ENCODE assay signal across 9 mouse cellular contexts in the genomic region with DNA sequence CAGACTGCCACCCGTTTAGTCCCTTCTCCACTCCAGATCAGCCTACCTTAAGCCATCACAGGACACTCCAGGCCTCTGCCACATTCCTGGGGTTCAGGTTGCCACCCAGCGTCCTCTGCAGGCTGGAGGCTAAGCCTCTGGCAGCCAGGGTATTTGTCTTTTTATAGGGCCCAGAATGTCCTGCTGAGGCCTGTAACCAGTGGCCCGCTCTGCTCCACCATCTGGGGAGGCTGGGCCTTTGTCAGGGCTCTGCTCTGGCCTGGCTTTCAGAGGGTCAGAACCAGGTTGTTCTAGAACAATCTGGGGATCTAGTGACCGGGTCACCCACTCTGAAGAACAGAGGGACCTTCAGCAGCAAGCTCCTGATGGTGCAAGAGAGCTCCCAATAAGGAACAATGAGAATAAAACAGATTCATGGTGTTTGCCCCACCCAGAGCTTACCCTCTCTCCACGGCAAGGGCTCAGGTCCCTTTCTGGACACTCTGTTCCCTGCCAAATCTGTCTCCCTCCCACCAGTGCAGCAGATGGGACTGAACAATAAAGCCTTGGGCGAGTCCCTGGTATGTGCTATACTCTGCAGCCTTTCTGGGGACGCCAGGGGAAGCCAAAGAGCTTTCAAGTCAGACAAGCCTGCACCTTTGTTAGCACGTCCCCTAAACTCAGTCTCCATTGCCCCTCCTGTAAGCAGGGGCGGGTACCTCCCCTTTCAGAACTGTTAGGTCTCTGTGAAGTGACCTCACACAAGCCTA. TPM values are rescaled to one million over a fixed set of nuclear protein-coding genes. Genes with fewer than 3 reads are reported as not detected.
DNase-seq lines count a peak whose midpoint lies in the region; ATAC-seq and TF ChIP-seq lines count a peak whose summit lies in the region.
"Had no signal": no experiment of that assay in that cellular context is flagged by ENCODE, and none has a peak within 500 bp of the region (broad histone marks: within the 10 kb centered on the region; RNA-seq: fewer than 3 reads in every experiment).

No protein-coding gene starts in this region.

- intact Hi-C loops in left cerebral cortex, postnatal 4 days (cut with DNase I): no loop called here

- DNase-seq in forebrain, embryonic 11.5 days (ENCODE audit: low spot score): no peak
- peak; percentile 59 for DNase-seq in T-cell, adult 2 months (ENCODE audit: low spot score)
- peak; percentile 35 for DNase-seq in forebrain, embryonic 14.5 days (ENCODE audit: low spot score)
- peak; percentile 44 for DNase-seq in hindbrain, postnatal 0 days (ENCODE audit: low spot score)
- DNase-seq in left cerebral cortex, postnatal 4 days: peak; percentile 92
- peak; percentile 22 to 47 for DNase-seq in spleen, postnatal 14 days (ENCODE audit: low spot score in 2 of 2)
- no peak for DNase-seq in embryo, embryonic 11 days

- TF ChIP-seq CTCF in hindbrain, postnatal 0 days (IDR thresholded peaks at IDR 0.05; ENCODE audit: low read depth): 0 out of 2 replicates have a peak, but pooled peaks have one; percentile 20

- 40% methylated on average over 9 of the region's 9 CpGs for WGBS in forebrain, embryonic 13.5 days
- WGBS in forebrain, embryonic 11.5 days: 52% methylated on average over 9 of the region's 9 CpGs
- WGBS in forebrain, embryonic 14.5 days: 44% methylated on average over 9 of the region's 9 CpGs
- WGBS in hindbrain, postnatal 0 days: 35% methylated on average over 9 of the region's 9 CpGs

- no peak overlapping the region for H3K9ac ChIP-seq in forebrain, embryonic 13.5 days
- H3K9ac ChIP-seq in forebrain, embryonic 11.5 days (ENCODE audit: low read length): no peak overlapping the region
- H3K9ac ChIP-seq in forebrain, embryonic 14.5 days (ENCODE audit: low read length): no peak overlapping the region
- H3K9ac ChIP-seq in hindbrain, postnatal 0 days (replicated peaks; ENCODE audit: low read length): no peak overlapping the region

- H3K27me3 ChIP-seq in forebrain, embryonic 13.5 days: no peaks in the 10 kb centered on the region
- no peaks in the 10 kb centered on the region for H3K27me3 ChIP-seq in forebrain, embryonic 11.5 days (ENCODE audit: control insufficient read depth, insufficient read depth, low read length)
- H3K27me3 ChIP-seq in forebrain, embryonic 14.5 days (replicated peaks; ENCODE audit: control insufficient read depth, insufficient read depth, low read length): no peaks in the 10 kb centered on the region
- no peaks in the 10 kb centered on the region for H3K27me3 ChIP-seq in hindbrain, postnatal 0 days (ENCODE audit: insufficient read depth, low read length)

- H3K4me1 ChIP-seq in forebrain, embryonic 13.5 days: peaks cover 18% of the 10 kb centered on the region
- H3K4me1 ChIP-seq in forebrain, embryonic 11.5 days (replicated peaks; ENCODE audit: control insufficient read depth, insufficient read depth, low read length): no peaks in the 10 kb centered on the region
- H3K4me1 ChIP-seq in forebrain, embryonic 14.5 days (ENCODE audit: control insufficient read depth, insufficient read depth, low read length): 0 out of 2 replicates have a peak, but pooled peaks cover 1% of the 10 kb centered on the region
- H3K4me1 ChIP-seq in hindbrain, postnatal 0 days (ENCODE audit: insufficient read depth, low read length): no peaks in the 10 kb centered on the region

- peak; percentile 61 for ATAC-seq in forebrain, embryonic 13.5 days
- no peak; the same call in 1 of the 2 replicates for ATAC-seq in forebrain, embryonic 11.5 days (replicated peaks; ENCODE audit: low FRiP score)
- peak; percentile 62; the same call in 1 of the 2 replicates for ATAC-seq in forebrain, embryonic 14.5 days
- ATAC-seq in hindbrain, postnatal 0 days: peak; percentile 50

- H3K4me2 ChIP-seq in forebrain, embryonic 13.5 days: no peak overlapping the region
- H3K4me2 ChIP-seq in forebrain, embryonic 11.5 days (ENCODE audit: low read depth, low read length, severe bottlenecking): no peak overlapping the region
- H3K4me2 ChIP-seq in forebrain, embryonic 14.5 days (ENCODE audit: low read length): no peak overlapping the region
- H3K4me2 ChIP-seq in hindbrain, postnatal 0 days (ENCODE audit: low read depth, low read length): no peak overlapping the region

- H3K36me3 ChIP-seq in forebrain, embryonic 13.5 days (ENCODE audit: poor library complexity, severe bottlenecking): no peaks in the 10 kb centered on the region
- H3K36me3 ChIP-seq in forebrain, embryonic 11.5 days (ENCODE audit: control insufficient read depth, insufficient read depth, low read length): no peaks in the 10 kb centered on the region
- no peaks in the 10 kb centered on the region for H3K36me3 ChIP-seq in forebrain, embryonic 14.5 days (ENCODE audit: control insufficient read depth, insufficient read depth, low read length)
- H3K36me3 ChIP-seq in hindbrain, postnatal 0 days (ENCODE audit: insufficient read depth, low read length): no peaks in the 10 kb centered on the region

- H3K9me3 ChIP-seq in forebrain, embryonic 13.5 days (replicated peaks): no peaks in the 10 kb centered on the region
- no peaks in the 10 kb centered on the region for H3K9me3 ChIP-seq in forebrain, embryonic 11.5 days (ENCODE audit: control insufficient read depth, low read length)
- no peaks in the 10 kb centered on the region for H3K9me3 ChIP-seq in forebrain, embryonic 14.5 days (replicated peaks; ENCODE audit: control insufficient read depth, low read length)
- no peaks in the 10 kb centered on the region for H3K9me3 ChIP-seq in hindbrain, postnatal 0 days (ENCODE audit: low read length)

- no peak overlapping the region for H3K4me3 ChIP-seq in forebrain, embryonic 13.5 days
- no peak overlapping the region for H3K4me3 ChIP-seq in forebrain, embryonic 11.5 days (ENCODE audit: low read depth, low read length)
- H3K4me3 ChIP-seq in forebrain, embryonic 14.5 days (ENCODE audit: low read depth, low read length): no peak overlapping the region
- H3K4me3 ChIP-seq in hindbrain, postnatal 0 days (ENCODE audit: low read length): no peak overlapping the region

- H3K27ac ChIP-seq in forebrain, embryonic 13.5 days: no peak overlapping the region
- H3K27ac ChIP-seq in forebrain, embryonic 11.5 days (ENCODE audit: low read depth, low read length): no peak overlapping the region
- H3K27ac ChIP-seq in forebrain, embryonic 14.5 days (ENCODE audit: low read depth, low read length): no peak overlapping the region
- H3K27ac ChIP-seq in hindbrain, postnatal 0 days: peak overlapping the region; percentile 11; the same call in 1 of the 2 replicates

RNA-seq across cellular contexts. Expression of a gene that starts 8.7 kb away (rescaled TPM):
- polyA plus RNA-seq in forebrain, embryonic 13.5 days (2015; fragmentation: Nextera tagmentation; extraction: Ambion mirVana): 0.31 TPM in 1 of 2 replicates, not detected in the other
- 0.20 and 0.36 TPM in 2 replicates for polyA plus RNA-seq in forebrain, embryonic 11.5 days (2014; fragmentation: Nextera tagmentation; extraction: Ambion mirVana)
- polyA plus RNA-seq in forebrain, embryonic 14.5 days (2014; fragmentation: Nextera tagmentation; extraction: Ambion mirVana): 0.08 and 0.46 TPM in 2 replicates
- total RNA-seq in hindbrain, postnatal 0 days (2014; rRNA removed): 1.9 and 4.1 TPM in 2 replicates
- polyA plus RNA-seq in hindbrain, postnatal 0 days (2015; fragmentation: Nextera tagmentation; extraction: Ambion mirVana): 0.53 and 0.69 TPM in 2 replicates
- total RNA-seq in left cerebral cortex, postnatal 4 days (2021): under 1 TPM; 0.60 to 0.95 TPM

RNA-seq across cellular contexts. Expression of a gene that starts 10.6 kb away (rescaled TPM):
- not detected in 2 replicates for polyA plus RNA-seq in forebrain, embryonic 13.5 days (2015; fragmentation: Nextera tagmentation; extraction: Ambion mirVana)
- polyA plus RNA-seq in forebrain, embryonic 11.5 days (2014; fragmentation: Nextera tagmentation; extraction: Ambion mirVana): not detected in 2 replicates
- polyA plus RNA-seq in forebrain, embryonic 14.5 days (2014; fragmentation: Nextera tagmentation; extraction: Ambion mirVana): not detected in 2 replicates
- not detected in 2 replicates for total RNA-seq in hindbrain, postnatal 0 days (2014; rRNA removed)
- 0.38 and 0.47 TPM in 2 replicates for polyA plus RNA-seq in hindbrain, postnatal 0 days (2015; fragmentation: Nextera tagmentation; extraction: Ambion mirVana)
- 1 to 10 TPM; 1.2 to 1.3 TPM for total RNA-seq in left cerebral cortex, postnatal 4 days (2021)
- polyA plus RNA-seq: heart, embryonic 16.5 days had no signal

RNA-seq across cellular contexts. Expression of a gene that starts 53.3 kb away (rescaled TPM):
- 130 and 149 TPM in 2 replicates for polyA plus RNA-seq in forebrain, embryonic 13.5 days (2015; fragmentation: Nextera tagmentation; extraction: Ambion mirVana)
- polyA plus RNA-seq in forebrain, embryonic 11.5 days (2014; fragmentation: Nextera tagmentation; extraction: Ambion mirVana): 89.4 and 98.3 TPM in 2 replicates
- 129 and 143 TPM in 2 replicates for polyA plus RNA-seq in forebrain, embryonic 14.5 days (2014; fragmentation: Nextera tagmentation; extraction: Ambion mirVana)
- total RNA-seq in hindbrain, postnatal 0 days (2014; rRNA removed): 152 and 166 TPM in 2 replicates
- 195 and 196 TPM in 2 replicates for polyA plus RNA-seq in hindbrain, postnatal 0 days (2015; fragmentation: Nextera tagmentation; extraction: Ambion mirVana)
- total RNA-seq in left cerebral cortex, postnatal 4 days (2021): 10 to 100 TPM; 64.2 to 77.1 TPM

RNA-seq across cellular contexts. Expression of a gene that starts 55.1 kb away (rescaled TPM):
- not detected in 2 replicates for polyA plus RNA-seq in forebrain, embryonic 13.5 days (2015; fragmentation: Nextera tagmentation; extraction: Ambion mirVana)
- not detected in 2 replicates for polyA plus RNA-seq in forebrain, embryonic 11.5 days (2014; fragmentation: Nextera tagmentation; extraction: Ambion mirVana)
- polyA plus RNA-seq in forebrain, embryonic 14.5 days (2014; fragmentation: Nextera tagmentation; extraction: Ambion mirVana): not detected in 2 replicates
- total RNA-seq in hindbrain, postnatal 0 days (2014; rRNA removed): 0.11 TPM in 1 of 2 replicates, not detected in the other
- 0.04 and 0.05 TPM in 2 replicates for polyA plus RNA-seq in hindbrain, postnatal 0 days (2015; fragmentation: Nextera tagmentation; extraction: Ambion mirVana)
- total RNA-seq in left cerebral cortex, postnatal 4 days (2021): under 1 TPM; 0.08 to 0.10 TPM
- polyA plus RNA-seq: heart, embryonic 16.5 days had no signal

Comparison
In these comparisons a context has a peak if more than half of its experiments do, and no peak if none do; other contexts are left out.
1. DNase-seq: peak in T-cell, adult 2 months (single experiment), forebrain, embryonic 14.5 days (single experiment), hindbrain, postnatal 0 days (single experiment), left cerebral cortex, postnatal 4 days (single experiment) and spleen, postnatal 14 days (2 of 2); none in forebrain, embryonic 11.5 days (single experiment) and embryo, embryonic 11 days (single experiment).